Mouse (Mus musculus): Measurements from ENCODE around the gene Cenpn. TPM values are rescaled to one million over a fixed set of nuclear protein-coding genes. Genes with fewer than 3 reads are reported as not detected.

Cenpn gene
- polyA plus RNA-seq, 1 experiment, result 48.0 TPM

- H3K9me3 ChIP-seq (replicated peaks; ENCODE audit: control insufficient read depth, insufficient read depth, low read length, poor library complexity, severe bottlenecking), result no peaks in the 10 kb centered on the region
- no peaks in the 10 kb centered on the region for H3K4me1 ChIP-seq (ENCODE audit: control insufficient read depth, insufficient read depth, low read length)
- no peak overlapping the region for H3K9ac ChIP-seq (ENCODE audit: low read depth, poor library complexity, severe bottlenecking)
- H3K27ac ChIP-seq (ENCODE audit: insufficient read depth, low read length), result no peak overlapping the region
- H3K36me3 ChIP-seq (ENCODE audit: control insufficient read depth, insufficient read depth, low read length, poor library complexity, severe bottlenecking), result no peaks in the 10 kb centered on the region
- no peak for TF ChIP-seq POLR2A (IDR thresholded peaks at IDR 0.05; ENCODE audit: insufficient read depth, low read length)
- TF ChIP-seq EP300 (IDR thresholded peaks at IDR 0.05; ENCODE audit: insufficient read depth, low read depth, low read length), result no peak
- no peak for TF ChIP-seq CTCF (IDR thresholded peaks at IDR 0.05; ENCODE audit: low read depth, low read length)
- no peaks in the 10 kb centered on the region for H3K27me3 ChIP-seq (ENCODE audit: control insufficient read depth, insufficient read depth, low read length, poor library complexity, severe bottlenecking)
- no peak overlapping the region for H3K4me3 ChIP-seq (ENCODE audit: low read depth, low read length)
Measured at GRCm38 (mm10) chr8:116969531-116969930, 48.0 kb downstream of the Cenpn start.

DNA sequence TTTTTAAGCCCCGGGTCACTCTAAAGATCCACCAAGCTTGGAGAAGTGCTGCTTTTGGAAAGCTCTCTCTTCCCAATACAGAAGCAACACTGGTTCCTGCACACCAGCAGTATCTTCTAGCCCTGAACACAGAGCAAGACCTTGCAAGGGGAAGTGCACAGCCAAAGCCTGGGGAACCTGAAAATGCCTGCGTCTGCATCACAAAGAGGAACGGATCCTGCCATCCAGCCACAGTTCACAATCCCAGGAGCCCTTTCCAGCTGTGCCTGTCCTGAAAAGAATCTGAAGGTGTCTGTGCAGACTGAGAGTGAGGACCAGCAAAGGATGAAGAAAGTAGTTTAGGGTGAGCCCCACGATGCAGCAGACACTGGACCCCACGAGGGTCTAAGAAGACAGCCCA lies 53.5 kb downstream of the Cenpn start:
- TF ChIP-seq EP300 (IDR thresholded peaks at IDR 0.05; ENCODE audit: insufficient read depth, low read depth, low read length) (peak; percentile 74; the same call in 1 of the 2 replicates), CTCF (IDR thresholded peaks at IDR 0.05; ENCODE audit: low read depth, low read length) (no peak)
- Histone ChIP-seq H3K36me3 (ENCODE audit: control insufficient read depth, insufficient read depth, low read length, poor library complexity, severe bottlenecking) (no peaks in the 10 kb centered on the region), H3K9me3 (replicated peaks; ENCODE audit: control insufficient read depth, insufficient read depth, low read length, poor library complexity, severe bottlenecking) (no peaks in the 10 kb centered on the region), H3K9ac (ENCODE audit: low read depth, poor library complexity, severe bottlenecking) (no peak overlapping the region), H3K4me3 (ENCODE audit: low read depth, low read length) (no peak overlapping the region), H3K27ac (ENCODE audit: insufficient read depth, low read length) (peak overlapping the region; percentile 34), H3K4me1 (ENCODE audit: control insufficient read depth, insufficient read depth, low read length) (no peaks in the 10 kb centered on the region), H3K27me3 (ENCODE audit: control insufficient read depth, insufficient read depth, low read length, poor library complexity, severe bottlenecking) (no peaks in the 10 kb centered on the region)

GRCm38 (mm10) chr8:116975606-116976005 lies 54.1 kb downstream of the Cenpn start:
- Histone ChIP-seq H3K4me3 (ENCODE audit: low read depth, low read length) (no peak overlapping the region), H3K36me3 (ENCODE audit: control insufficient read depth, insufficient read depth, low read length, poor library complexity, severe bottlenecking) (no peaks in the 10 kb centered on the region), H3K9me3 (replicated peaks; ENCODE audit: control insufficient read depth, insufficient read depth, low read length, poor library complexity, severe bottlenecking) (no peaks in the 10 kb centered on the region), H3K27ac (ENCODE audit: insufficient read depth, low read length) (peak overlapping the region; percentile 34), H3K4me1 (ENCODE audit: control insufficient read depth, insufficient read depth, low read length) (no peaks in the 10 kb centered on the region), H3K27me3 (ENCODE audit: control insufficient read depth, insufficient read depth, low read length, poor library complexity, severe bottlenecking) (no peaks in the 10 kb centered on the region), H3K9ac (ENCODE audit: low read depth, poor library complexity, severe bottlenecking) (no peak overlapping the region)
- TF ChIP-seq CTCF (IDR thresholded peaks at IDR 0.05; ENCODE audit: low read depth, low read length), result no peak
- no peak for TF ChIP-seq POLR2A (IDR thresholded peaks at IDR 0.05; ENCODE audit: insufficient read depth, low read length)
- no peak for TF ChIP-seq EP300 (IDR thresholded peaks at IDR 0.05; ENCODE audit: insufficient read depth, low read depth, low read length)

GRCm38 (mm10) chr8:116978052-116978451 lies 56.5 kb downstream of the Cenpn start:
- no peak overlapping the region for H3K27ac ChIP-seq (ENCODE audit: insufficient read depth, low read length)
- no peaks in the 10 kb centered on the region for H3K9me3 ChIP-seq (replicated peaks; ENCODE audit: control insufficient read depth, insufficient read depth, low read length, poor library complexity, severe bottlenecking)
- no peaks in the 10 kb centered on the region for H3K4me1 ChIP-seq (ENCODE audit: control insufficient read depth, insufficient read depth, low read length)
- peaks cover 6% of the 10 kb centered on the region for H3K36me3 ChIP-seq (ENCODE audit: control insufficient read depth, insufficient read depth, low read length, poor library complexity, severe bottlenecking)
- H3K4me3 ChIP-seq (ENCODE audit: low read depth, low read length), result peak overlapping the region; percentile 81
- peak overlapping the region; percentile 36 for H3K9ac ChIP-seq (ENCODE audit: low read depth, poor library complexity, severe bottlenecking)
- TF ChIP-seq POLR2A (IDR thresholded peaks at IDR 0.05; ENCODE audit: insufficient read depth, low read length) (no peak), CTCF (IDR thresholded peaks at IDR 0.05; ENCODE audit: low read depth, low read length) (no peak), EP300 (IDR thresholded peaks at IDR 0.05; ENCODE audit: insufficient read depth, low read depth, low read length) (no peak)
- H3K27me3 ChIP-seq (ENCODE audit: control insufficient read depth, insufficient read depth, low read length, poor library complexity, severe bottlenecking), result no peaks in the 10 kb centered on the region

GRCm38 (mm10) chr8:116978631-116979256 lies 57.2 kb downstream of the Cenpn start, which contains the start of gene 1700030J22Rik:
TSS of gene 1700030J22Rik (minus strand) at chr8:116978959.
- Histone ChIP-seq H3K4me1 (ENCODE audit: control insufficient read depth, insufficient read depth, low read length) (no peaks in the 10 kb centered on the region), H3K27me3 (ENCODE audit: control insufficient read depth, insufficient read depth, low read length, poor library complexity, severe bottlenecking) (no peaks in the 10 kb centered on the region), H3K27ac (ENCODE audit: insufficient read depth, low read length) (no peak within 1 kb of the TSS), H3K9me3 (replicated peaks; ENCODE audit: control insufficient read depth, insufficient read depth, low read length, poor library complexity, severe bottlenecking) (no peaks in the 10 kb centered on the region), H3K4me3 (ENCODE audit: low read depth, low read length) (peak within 1 kb of the TSS; percentile 81), H3K36me3 (ENCODE audit: control insufficient read depth, insufficient read depth, low read length, poor library complexity, severe bottlenecking) (peaks cover 13% of the 10 kb centered on the region), H3K9ac (ENCODE audit: low read depth, poor library complexity, severe bottlenecking) (peak within 1 kb of the TSS; percentile 36)
- TF ChIP-seq CTCF (IDR thresholded peaks at IDR 0.05; ENCODE audit: low read depth, low read length) (peak; percentile 21), EP300 (IDR thresholded peaks at IDR 0.05; ENCODE audit: insufficient read depth, low read depth, low read length) (no peak)

- TF ChIP-seq EP300 (IDR thresholded peaks at IDR 0.05; ENCODE audit: insufficient read depth, low read depth, low read length), result no peak
- peak; percentile 8 for TF ChIP-seq CTCF (IDR thresholded peaks at IDR 0.05; ENCODE audit: low read depth, low read length)
- Histone ChIP-seq H3K4me3 (ENCODE audit: low read depth, low read length) (no peak overlapping the region), H3K9me3 (replicated peaks; ENCODE audit: control insufficient read depth, insufficient read depth, low read length, poor library complexity, severe bottlenecking) (no peaks in the 10 kb centered on the region), H3K9ac (ENCODE audit: low read depth, poor library complexity, severe bottlenecking) (no peak overlapping the region), H3K4me1 (ENCODE audit: control insufficient read depth, insufficient read depth, low read length) (no peaks in the 10 kb centered on the region), H3K27me3 (ENCODE audit: control insufficient read depth, insufficient read depth, low read length, poor library complexity, severe bottlenecking) (no peaks in the 10 kb centered on the region), H3K27ac (ENCODE audit: insufficient read depth, low read length) (no peak overlapping the region), H3K36me3 (ENCODE audit: control insufficient read depth, insufficient read depth, low read length, poor library complexity, severe bottlenecking) (peaks cover 26% of the 10 kb centered on the region)
Measured at GRCm38 (mm10) chr8:116980117-116980516, 58.6 kb downstream of the Cenpn start.
